Mouse (Mus musculus): ENCODE measurements at regions not wholly inside any gene's neighbourhood (a gene's known extent, or its start where the extent isn't known, plus 50 kb on each side); places are given as distances from the start of the nearest gene placed in this dataset.
A peak's percentile ranks its signal among the peaks of the same experiment; 100 is the strongest.

- no peak; the same call in 1 of the 2 replicates for ATAC-seq (ENCODE audit: insufficient number of reproducible peaks, insufficient read depth, low FRiP score, low TSS enrichment, low read depth)
- Histone ChIP-seq H3K27me3 (no peaks in the 10 kb centered on the region), H3K9me3 (no peaks in the 10 kb centered on the region), H3K4me1 (peaks cover 11% of the 10 kb centered on the region; the same call in 1 of the 2 replicates), H3K4me2 (peak overlapping the region; percentile 59), H3K27ac (0 out of 2 replicates have a peak overlapping the region, but pooled peaks have one; percentile 22), H3K9ac (peak overlapping the region; percentile 68), H3K36me3 (no peaks in the 10 kb centered on the region), H3K4me3 (peak overlapping the region; percentile 45)
- WGBS, result 20% methylated on average over 29 of the region's 29 CpGs
Observed at GRCm38 (mm10) chr2:10825278-10826133, 346.4 kb upstream of the Prkcq start.

DNA sequence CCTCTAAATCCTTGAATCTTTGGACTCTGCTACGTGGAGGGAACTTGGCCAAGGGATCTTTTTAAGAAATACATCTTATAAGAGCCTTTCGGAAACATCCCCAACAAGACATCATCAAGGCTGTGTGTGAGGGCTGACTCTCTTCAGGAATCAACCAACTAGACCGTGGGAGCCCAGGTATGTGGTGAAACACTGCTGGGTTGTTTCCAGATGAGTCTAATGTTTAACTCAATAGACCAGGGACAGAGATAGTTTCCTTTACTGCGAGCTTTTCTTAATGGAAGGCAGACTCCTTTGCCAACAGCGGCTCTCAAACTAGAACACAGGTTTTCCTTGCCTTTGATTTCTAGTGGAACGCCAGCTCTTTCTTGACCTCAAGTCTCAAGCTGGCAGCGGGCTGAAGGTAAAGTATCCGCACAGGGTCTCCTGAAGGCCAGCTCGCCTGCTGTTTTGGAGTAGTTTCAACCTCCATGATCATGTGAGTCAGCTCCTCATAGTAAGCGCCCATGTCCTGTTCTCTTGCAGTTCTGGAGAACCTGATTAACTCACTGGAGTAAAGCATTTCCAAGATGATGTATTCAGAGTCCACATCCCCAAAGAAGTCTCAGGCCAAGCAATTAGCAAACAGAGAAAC, 345.7 kb upstream of the Prkcq start:
- Histone ChIP-seq H3K27ac (no peak overlapping the region), H3K36me3 (no peaks in the 10 kb centered on the region), H3K4me3 (peak overlapping the region; percentile 45), H3K27me3 (no peaks in the 10 kb centered on the region), H3K9ac (no peak overlapping the region; the same call in 1 of the 2 replicates), H3K4me2 (peak overlapping the region; percentile 59), H3K4me1 (peaks cover 11% of the 10 kb centered on the region; the same call in 1 of the 2 replicates), H3K9me3 (no peaks in the 10 kb centered on the region)
- ATAC-seq (ENCODE audit: insufficient number of reproducible peaks, insufficient read depth, low FRiP score, low TSS enrichment, low read depth), result no peak
- WGBS, result 65% methylated on average over 10 of the region's 10 CpGs

DNA sequence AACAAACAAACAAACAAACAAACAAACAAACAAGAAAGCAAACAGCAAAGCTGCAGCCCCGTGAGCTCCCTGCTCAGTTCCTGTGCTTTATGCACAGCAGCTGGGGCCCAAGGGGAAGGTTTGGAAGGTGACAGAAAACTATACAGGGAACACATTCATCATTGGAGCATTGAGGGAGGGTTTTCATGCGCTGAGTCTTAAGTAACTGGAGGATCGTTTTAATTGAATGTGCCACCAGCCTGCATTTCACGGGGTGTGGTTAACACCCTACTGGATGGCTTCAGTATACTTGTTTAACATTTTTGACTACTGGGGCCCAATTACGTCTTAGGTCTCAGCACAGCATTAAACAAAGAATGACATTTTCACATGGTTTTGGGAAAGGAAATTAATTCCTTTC, 331.9 kb upstream of the Prkcq start:
- Histone ChIP-seq H3K4me1 (peaks cover 8% of the 10 kb centered on the region; the same call in 1 of the 2 replicates), H3K4me3 (no peak overlapping the region), H3K9me3 (peaks cover 6% of the 10 kb centered on the region; the same call in 1 of the 2 replicates), H3K9ac (no peak overlapping the region), H3K27me3 (no peaks in the 10 kb centered on the region; the same call in 1 of the 2 replicates), H3K4me2 (no peak overlapping the region), H3K27ac (no peak overlapping the region), H3K36me3 (no peaks in the 10 kb centered on the region)
- no peak for ATAC-seq (ENCODE audit: insufficient number of reproducible peaks, insufficient read depth, low FRiP score, low TSS enrichment, low read depth)
- WGBS, result 38% methylated on average over 5 of the region's 5 CpGs

DNA sequence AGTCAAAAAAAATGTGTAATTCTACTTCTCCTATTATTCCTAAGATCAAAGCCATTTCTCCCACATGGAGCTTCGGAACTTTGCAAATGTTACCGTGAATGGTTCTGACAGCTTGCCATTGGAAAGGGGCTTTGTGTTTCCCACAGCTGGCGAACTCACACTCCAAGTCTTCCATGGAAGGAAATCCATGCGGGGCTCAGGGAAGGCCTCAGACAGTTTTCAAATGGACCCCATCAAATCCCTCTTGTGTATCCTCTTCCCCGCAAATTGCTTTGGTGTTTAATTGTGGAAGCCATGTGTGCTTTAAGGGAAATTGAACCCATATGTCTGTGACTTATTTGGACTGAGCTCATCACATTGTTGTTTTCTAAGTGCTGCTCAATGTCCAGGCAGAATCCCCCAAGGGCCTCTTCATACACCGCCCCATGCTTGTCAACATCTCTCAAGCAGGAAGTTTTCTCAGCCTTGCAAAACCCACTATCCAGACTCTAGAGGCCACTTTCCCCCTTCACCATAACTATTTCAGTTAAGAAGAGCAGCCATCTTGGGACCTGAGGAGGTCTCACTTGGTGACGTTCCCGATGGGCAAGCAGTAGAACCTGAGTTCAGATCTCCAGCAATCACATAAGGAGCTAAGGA, 310.1 kb upstream of the Prkcq start:
- 40% methylated on average over 8 of the region's 8 CpGs for WGBS
- Histone ChIP-seq H3K4me2 (no peak overlapping the region), H3K27me3 (no peaks in the 10 kb centered on the region), H3K4me1 (peaks cover 4% of the 10 kb centered on the region; the same call in 1 of the 2 replicates), H3K9me3 (no peaks in the 10 kb centered on the region), H3K9ac (no peak overlapping the region), H3K27ac (no peak overlapping the region; the same call in 1 of the 2 replicates), H3K36me3 (no peaks in the 10 kb centered on the region), H3K4me3 (no peak overlapping the region)
- no peak for ATAC-seq (ENCODE audit: insufficient number of reproducible peaks, insufficient read depth, low FRiP score, low TSS enrichment, low read depth)

DNA sequence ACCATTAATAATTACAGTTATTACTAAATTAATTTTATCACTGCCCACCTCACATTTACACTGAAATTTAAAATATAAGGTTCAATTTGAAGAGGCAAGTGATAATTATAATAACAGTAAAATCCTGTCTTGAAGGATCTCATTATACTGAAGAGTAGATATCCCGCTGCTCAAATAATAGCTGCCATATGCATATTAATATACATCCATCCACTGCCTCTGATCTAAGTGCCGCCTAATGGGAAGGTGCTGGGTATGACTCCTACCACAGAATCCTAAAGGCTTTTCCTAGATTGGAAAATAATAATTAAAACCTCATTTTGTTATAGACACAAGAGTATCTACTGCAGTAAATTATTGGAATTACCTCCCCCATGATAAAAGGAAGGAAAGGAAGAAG, 307.5 kb upstream of the Prkcq start:
- Histone ChIP-seq H3K9me3 (no peaks in the 10 kb centered on the region), H3K36me3 (no peaks in the 10 kb centered on the region), H3K27ac (no peak overlapping the region), H3K4me1 (peaks cover 4% of the 10 kb centered on the region; the same call in 1 of the 2 replicates), H3K9ac (no peak overlapping the region), H3K27me3 (no peaks in the 10 kb centered on the region), H3K4me3 (no peak overlapping the region), H3K4me2 (no peak overlapping the region)
- no peak for ATAC-seq (ENCODE audit: insufficient number of reproducible peaks, insufficient read depth, low FRiP score, low TSS enrichment, low read depth)
- 80% methylated on average over 2 of the region's 2 CpGs for WGBS

GRCm38 (mm10) chr2:10874303-10874702, 297.6 kb upstream of the Prkcq start:
- no peaks in the 10 kb centered on the region for H3K9me3 ChIP-seq
- 0 out of 2 replicates have a peak, but pooled peaks cover 4% of the 10 kb centered on the region for H3K27me3 ChIP-seq
- no peak overlapping the region for H3K4me2 ChIP-seq
- H3K36me3 ChIP-seq, result no peaks in the 10 kb centered on the region
- H3K9ac ChIP-seq, result no peak overlapping the region
- no peak for ATAC-seq (ENCODE audit: insufficient number of reproducible peaks, insufficient read depth, low FRiP score, low TSS enrichment, low read depth)
- no peak overlapping the region for H3K27ac ChIP-seq
- WGBS, result 82% methylated on average over 4 of the region's 4 CpGs
- H3K4me3 ChIP-seq, result no peak overlapping the region
- no peaks in the 10 kb centered on the region for H3K4me1 ChIP-seq

DNA sequence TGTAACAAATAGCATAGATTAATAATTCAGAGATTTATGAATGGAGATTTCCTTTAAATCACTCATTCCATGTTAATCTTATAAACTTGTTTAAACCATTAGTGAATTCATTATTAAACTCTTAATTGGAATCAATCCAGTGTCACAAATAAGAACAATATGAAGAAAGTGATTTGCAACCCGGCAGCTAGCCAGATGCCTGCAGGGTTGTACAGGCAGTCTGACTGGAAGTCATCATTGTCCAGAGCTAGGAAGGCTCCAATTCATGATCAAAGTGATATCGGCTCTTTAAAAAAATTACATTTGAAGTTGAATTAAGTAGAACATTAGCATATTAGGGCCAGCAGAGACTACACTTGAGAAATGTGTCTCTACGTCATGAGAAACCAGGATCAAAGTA, 270.0 kb upstream of the Prkcq start:
- Histone ChIP-seq H3K4me1 (no peaks in the 10 kb centered on the region), H3K9ac (no peak overlapping the region), H3K4me2 (no peak overlapping the region), H3K27ac (no peak overlapping the region), H3K36me3 (no peaks in the 10 kb centered on the region), H3K27me3 (no peaks in the 10 kb centered on the region), H3K4me3 (no peak overlapping the region), H3K9me3 (no peaks in the 10 kb centered on the region)
- no peak for ATAC-seq (ENCODE audit: insufficient number of reproducible peaks, insufficient read depth, low FRiP score, low TSS enrichment, low read depth)
- WGBS, result 46% methylated on average over 3 of the region's 3 CpGs

DNA sequence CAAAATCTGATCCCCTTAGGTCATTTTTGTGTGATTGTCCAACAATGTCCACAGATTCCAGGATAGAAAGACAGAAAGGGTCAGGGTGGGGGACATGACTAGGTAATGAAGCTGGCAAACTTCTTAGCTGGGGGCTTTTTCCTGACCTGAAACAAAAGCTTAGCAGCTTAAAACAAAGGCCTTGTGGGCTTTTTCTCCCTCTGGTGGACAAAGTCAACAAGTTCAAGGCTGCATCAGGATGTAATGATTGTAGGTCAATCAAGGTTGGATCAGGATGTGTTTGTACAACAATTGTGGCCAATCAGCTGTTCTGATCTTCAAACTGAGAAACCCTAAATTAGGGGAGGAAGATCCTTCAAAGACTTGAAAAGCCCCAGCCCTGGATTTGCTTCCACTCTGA, 252.0 kb upstream of the Prkcq start:
- H3K36me3 ChIP-seq, result no peaks in the 10 kb centered on the region
- no peaks in the 10 kb centered on the region for H3K9me3 ChIP-seq
- ATAC-seq (ENCODE audit: insufficient number of reproducible peaks, insufficient read depth, low FRiP score, low TSS enrichment, low read depth), result no peak
- 0 out of 2 replicates have a peak, but pooled peaks cover 4% of the 10 kb centered on the region for H3K27me3 ChIP-seq
- peaks cover 12% of the 10 kb centered on the region; the same call in 1 of the 2 replicates for H3K4me1 ChIP-seq
- no peak overlapping the region for H3K4me2 ChIP-seq
- no peak overlapping the region for H3K9ac ChIP-seq
- H3K4me3 ChIP-seq, result no peak overlapping the region
- no peak overlapping the region for H3K27ac ChIP-seq

- peak overlapping the region; percentile 36; the same call in 1 of the 2 replicates for H3K4me2 ChIP-seq
- WGBS, result 65% methylated on average over 8 of the region's 8 CpGs
- ATAC-seq (ENCODE audit: insufficient number of reproducible peaks, insufficient read depth, low FRiP score, low TSS enrichment, low read depth), result no peak
Observed at GRCm38 (mm10) chr2:10920686-10921485, 251.0 kb upstream of the Prkcq start.

DNA sequence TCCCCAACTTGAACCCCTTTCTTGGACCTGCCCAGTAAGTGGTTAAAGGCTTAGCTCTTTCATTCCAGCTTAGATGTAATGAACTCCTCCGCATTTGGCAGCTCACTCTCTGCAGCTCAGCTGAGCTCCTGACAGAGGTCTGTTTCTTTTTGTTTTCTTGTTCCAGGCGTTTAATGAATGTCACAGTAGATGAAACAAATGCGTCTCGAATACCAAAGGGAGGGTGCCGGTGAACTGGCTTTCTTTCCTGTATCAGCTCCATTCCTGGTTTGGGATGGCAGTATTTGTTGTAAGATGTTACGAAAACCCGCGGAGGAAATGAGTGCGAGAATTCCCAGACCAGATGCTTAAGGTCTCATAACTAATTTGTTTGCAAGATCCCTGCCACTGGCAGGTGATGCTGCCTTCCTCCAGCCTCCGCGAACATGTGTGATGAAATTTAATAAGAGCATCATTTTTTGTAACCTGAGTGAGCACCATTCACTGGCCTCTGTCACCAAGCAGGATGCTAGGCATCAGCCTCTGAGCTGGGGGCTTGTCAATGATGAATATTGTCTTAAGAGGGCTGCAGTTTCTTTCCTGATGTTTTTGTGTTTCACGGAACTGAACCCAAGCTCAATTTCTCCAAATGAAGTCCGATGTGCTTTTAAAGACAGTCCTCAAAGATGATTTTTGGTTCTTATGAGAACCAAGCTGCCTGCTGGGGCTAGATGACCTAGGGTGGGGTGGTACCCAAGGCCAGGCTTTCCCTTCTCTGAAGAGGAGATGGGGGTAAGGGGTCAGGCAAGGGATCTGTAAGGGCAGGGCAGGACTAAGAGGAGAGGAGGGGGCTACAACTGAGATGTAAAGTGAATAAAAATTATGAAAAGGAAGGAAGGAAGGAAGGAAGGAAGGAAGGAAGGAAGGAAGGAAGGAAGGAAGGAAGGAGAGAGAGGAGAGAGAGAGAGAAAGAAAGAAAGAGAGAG, 250.1 kb upstream of the Prkcq start:
- Histone ChIP-seq H3K27ac (no peak overlapping the region), H3K36me3 (no peaks in the 10 kb centered on the region), H3K9ac (no peak overlapping the region), H3K9me3 (no peaks in the 10 kb centered on the region), H3K4me3 (no peak overlapping the region), H3K27me3 (0 out of 2 replicates have a peak, but pooled peaks cover 4% of the 10 kb centered on the region), H3K4me1 (peaks cover 12% of the 10 kb centered on the region; the same call in 1 of the 2 replicates), H3K4me2 (peak overlapping the region; percentile 36)
- no peak for ATAC-seq (ENCODE audit: insufficient number of reproducible peaks, insufficient read depth, low FRiP score, low TSS enrichment, low read depth)
- WGBS, result 27% methylated on average over 13 of the region's 13 CpGs

More at GRCm38 (mm10) chr2:10920686-10921485, 251.0 kb upstream of the Prkcq start:
- no peaks in the 10 kb centered on the region for H3K36me3 ChIP-seq
- H3K9me3 ChIP-seq, result no peaks in the 10 kb centered on the region
- peaks cover 12% of the 10 kb centered on the region; the same call in 1 of the 2 replicates for H3K4me1 ChIP-seq
- no peak overlapping the region for H3K9ac ChIP-seq
- H3K4me3 ChIP-seq, result no peak overlapping the region
- 0 out of 2 replicates have a peak, but pooled peaks cover 4% of the 10 kb centered on the region for H3K27me3 ChIP-seq
- no peak overlapping the region for H3K27ac ChIP-seq
